Mouse (Mus musculus) neural tube, embryonic 13.5 days (tissue): ENCODE data around the gene Tpo. TPM values are rescaled to one million over a fixed set of nuclear protein-coding genes. Genes with fewer than 3 reads are reported as not detected.

Experiments used
- ATAC-seq: fragments of 200-750 bp; cut with Nextera tagmentation; 2 replicates; pipeline ENCODE4 v1.8.0; 2017; ENCODE audit warnings: low read depth, mild to moderate bottlenecking, moderate TSS enrichment, moderate library complexity
- H3K27ac ChIP-seq: fragments of 300-500 bp; sonication (generic); replicated peaks from 2 replicates; pipeline ENCODE4 v1.5.1; 2015; ENCODE audit warnings: moderate library complexity, mild to moderate bottlenecking, inconsistent platforms
- H3K27me3 ChIP-seq: fragments of 300-500 bp; sonication (generic); 2 replicates; pipeline ENCODE4 v1.6.1; 2015; ENCODE audit warnings: mild to moderate bottlenecking, inconsistent platforms
- H3K36me3 ChIP-seq: fragments of 300-500 bp; sonication (generic); 2 replicates; pipeline ENCODE4 v1.6.1; 2015; ENCODE audit warnings: mild to moderate bottlenecking, inconsistent platforms
- H3K4me1 ChIP-seq: fragments of 300-500 bp; sonication (generic); replicated peaks from 2 replicates; pipeline ENCODE4 v1.6.1; 2015; ENCODE audit warnings: inconsistent platforms
- H3K4me2 ChIP-seq: fragments of 300-500 bp; sonication (generic); 2 replicates; pipeline ENCODE4 v1.6.1; 2015; ENCODE audit warnings: inconsistent platforms, mild to moderate bottlenecking, moderate library complexity
- H3K4me3 ChIP-seq: fragments of 300-500 bp; sonication (generic); 2 replicates; pipeline ENCODE4 v1.5.1; 2015; ENCODE audit warnings: mild to moderate bottlenecking, inconsistent platforms
- H3K9ac ChIP-seq: fragments of 300-500 bp; sonication (generic); 2 replicates; pipeline ENCODE4 v1.6.1; 2015; ENCODE audit warnings: moderate library complexity, mild to moderate bottlenecking, inconsistent platforms
- H3K9me3 ChIP-seq: fragments of 300-500 bp; sonication (generic); 2 replicates; pipeline ENCODE4 v1.6.1; 2016; ENCODE audit warnings: inconsistent platforms
- WGBS: fragments of 180-500 bp; shearing (Covaris S2); methylation state at CpG from one replicate; pipeline ENCODE4 v1.1.7; 2015; 5-methylcytosine and 5-hydroxymethylcytosine counted together
- polyA plus RNA-seq: library from polyadenylated mRNA; unstranded; fragments of >200 nt; fragmentation: Nextera tagmentation; extraction: Ambion mirVana; gene quantifications from 2 replicates; pipeline ENCODE4 v1.2.1, GENCODE M21; 2015

Tpo gene
- not detected in 2 replicates for polyA plus RNA-seq

- 90% methylated on average over 4 of the region's 4 CpGs for WGBS
Observed at GRCm38 (mm10) chr12:30132524-30132923, at the start of gene Tpo. TSS of gene Tpo (minus strand) at chr12:30132624.

GRCm38 (mm10) chr12:30181721-30182120 lies 49.3 kb upstream of the Tpo start:
- ATAC-seq = no peak
- Histone ChIP-seq H3K9ac (no peak overlapping the region), H3K4me2 (no peak overlapping the region), H3K36me3 (no peaks in the 10 kb centered on the region), H3K27me3 (no peaks in the 10 kb centered on the region), H3K27ac (no peak overlapping the region), H3K4me3 (no peak overlapping the region), H3K9me3 (no peaks in the 10 kb centered on the region), H3K4me1 (no peaks in the 10 kb centered on the region)
- WGBS = 86% methylated on average over 3 of the region's 3 CpGs

More at GRCm38 (mm10) chr12:30132524-30132923, at the start of gene Tpo:
- H3K9me3 ChIP-seq = no peaks in the 10 kb centered on the region
- H3K9ac ChIP-seq = no peak within 1 kb of the TSS
- H3K4me2 ChIP-seq = no peak within 1 kb of the TSS
- no peaks in the 10 kb centered on the region for H3K27me3 ChIP-seq
- H3K27ac ChIP-seq = no peak within 1 kb of the TSS
- H3K36me3 ChIP-seq = no peaks in the 10 kb centered on the region
- ATAC-seq = no peak
- no peak within 1 kb of the TSS for H3K4me3 ChIP-seq
- no peaks in the 10 kb centered on the region for H3K4me1 ChIP-seq

- no peak overlapping the region for H3K27ac ChIP-seq
- no peak overlapping the region for H3K9ac ChIP-seq
- H3K9me3 ChIP-seq = no peaks in the 10 kb centered on the region
- no peak overlapping the region for H3K4me2 ChIP-seq
- no peaks in the 10 kb centered on the region for H3K27me3 ChIP-seq
- 82% methylated on average over 1 of the region's 1 CpGs for WGBS
- ATAC-seq = no peak
- no peaks in the 10 kb centered on the region for H3K36me3 ChIP-seq
- no peak overlapping the region for H3K4me3 ChIP-seq
- H3K4me1 ChIP-seq = no peaks in the 10 kb centered on the region
Observed at GRCm38 (mm10) chr12:30179623-30180022, 47.2 kb upstream of the Tpo start.

- WGBS = 88% methylated on average over 6 of the region's 6 CpGs
- no peaks in the 10 kb centered on the region for H3K4me1 ChIP-seq
- no peak overlapping the region for H3K27ac ChIP-seq
- H3K36me3 ChIP-seq = no peaks in the 10 kb centered on the region
- no peaks in the 10 kb centered on the region for H3K9me3 ChIP-seq
- no peaks in the 10 kb centered on the region for H3K27me3 ChIP-seq
- no peak overlapping the region for H3K4me2 ChIP-seq
- ATAC-seq = no peak
- H3K4me3 ChIP-seq = no peak overlapping the region
- no peak overlapping the region for H3K9ac ChIP-seq
Observed at GRCm38 (mm10) chr12:30177966-30178365, 45.5 kb upstream of the Tpo start.

- H3K9ac ChIP-seq = no peak overlapping the region
- no peaks in the 10 kb centered on the region for H3K27me3 ChIP-seq
- no peak overlapping the region for H3K27ac ChIP-seq
- H3K9me3 ChIP-seq = no peaks in the 10 kb centered on the region
- H3K4me3 ChIP-seq = no peak overlapping the region
- no peaks in the 10 kb centered on the region for H3K4me1 ChIP-seq
- no peak overlapping the region for H3K4me2 ChIP-seq
- no peak for ATAC-seq
- 88% methylated on average over 2 of the region's 2 CpGs for WGBS
- H3K36me3 ChIP-seq = no peaks in the 10 kb centered on the region
Observed at GRCm38 (mm10) chr12:30177529-30177928, 45.1 kb upstream of the Tpo start.

- Histone ChIP-seq H3K9me3 (no peaks in the 10 kb centered on the region), H3K4me2 (no peak overlapping the region), H3K4me1 (no peaks in the 10 kb centered on the region), H3K27me3 (no peaks in the 10 kb centered on the region), H3K9ac (no peak overlapping the region), H3K36me3 (no peaks in the 10 kb centered on the region), H3K4me3 (no peak overlapping the region), H3K27ac (no peak overlapping the region)
- 75% methylated on average over 3 of the region's 3 CpGs for WGBS
- ATAC-seq = no peak
Observed at GRCm38 (mm10) chr12:30168491-30168890, 36.1 kb upstream of the Tpo start.

- Histone ChIP-seq H3K27ac (no peak overlapping the region), H3K27me3 (no peaks in the 10 kb centered on the region), H3K4me1 (no peaks in the 10 kb centered on the region), H3K4me2 (no peak overlapping the region), H3K9ac (no peak overlapping the region), H3K4me3 (no peak overlapping the region), H3K36me3 (no peaks in the 10 kb centered on the region), H3K9me3 (no peaks in the 10 kb centered on the region)
- no peak for ATAC-seq
- 80% methylated on average over 5 of the region's 5 CpGs for WGBS
Observed at GRCm38 (mm10) chr12:30164538-30164937, 32.1 kb upstream of the Tpo start.

GRCm38 (mm10) chr12:30164005-30164404 lies 31.6 kb upstream of the Tpo start:
- H3K4me1 ChIP-seq = no peaks in the 10 kb centered on the region
- H3K27me3 ChIP-seq = no peaks in the 10 kb centered on the region
- no peak overlapping the region for H3K4me2 ChIP-seq
- no peak overlapping the region for H3K4me3 ChIP-seq
- H3K36me3 ChIP-seq = no peaks in the 10 kb centered on the region
- H3K9me3 ChIP-seq = no peaks in the 10 kb centered on the region
- ATAC-seq = no peak
- H3K9ac ChIP-seq = no peak overlapping the region
- WGBS = 92% methylated on average over 6 of the region's 6 CpGs
- no peak overlapping the region for H3K27ac ChIP-seq

- ATAC-seq = no peak
- H3K36me3 ChIP-seq = no peaks in the 10 kb centered on the region
- H3K4me3 ChIP-seq = no peak overlapping the region
Observed at GRCm38 (mm10) chr12:30161731-30162406, 29.4 kb upstream of the Tpo start.

GRCm38 (mm10) chr12:30160475-30160874 lies 28.1 kb upstream of the Tpo start:
- H3K36me3 ChIP-seq = no peaks in the 10 kb centered on the region
- H3K9me3 ChIP-seq = no peaks in the 10 kb centered on the region; the same call in 1 of the 2 replicates
- no peak overlapping the region for H3K9ac ChIP-seq
- ATAC-seq = no peak
- no peak overlapping the region for H3K4me2 ChIP-seq
- no peak overlapping the region for H3K27ac ChIP-seq
- no peaks in the 10 kb centered on the region for H3K27me3 ChIP-seq
- H3K4me1 ChIP-seq = no peaks in the 10 kb centered on the region
- 85% methylated on average over 3 of the region's 3 CpGs for WGBS
- H3K4me3 ChIP-seq = no peak overlapping the region

More at GRCm38 (mm10) chr12:30161731-30162406, 29.4 kb upstream of the Tpo start:
- 86% methylated on average over 5 of the region's 5 CpGs for WGBS
- Histone ChIP-seq H3K4me2 (no peak overlapping the region), H3K9me3 (no peaks in the 10 kb centered on the region; the same call in 1 of the 2 replicates), H3K4me1 (no peaks in the 10 kb centered on the region), H3K27me3 (no peaks in the 10 kb centered on the region), H3K27ac (no peak overlapping the region), H3K9ac (no peak overlapping the region)

GRCm38 (mm10) chr12:30159788-30160187 lies 27.4 kb upstream of the Tpo start:
- H3K36me3 ChIP-seq = no peaks in the 10 kb centered on the region
- H3K4me1 ChIP-seq = no peaks in the 10 kb centered on the region
- H3K4me2 ChIP-seq = no peak overlapping the region
- no peak overlapping the region for H3K9ac ChIP-seq
- H3K9me3 ChIP-seq = no peaks in the 10 kb centered on the region; the same call in 1 of the 2 replicates
- ATAC-seq = no peak
- WGBS = 91% methylated on average over 8 of the region's 8 CpGs
- H3K4me3 ChIP-seq = no peak overlapping the region
- no peaks in the 10 kb centered on the region for H3K27me3 ChIP-seq
- no peak overlapping the region for H3K27ac ChIP-seq

GRCm38 (mm10) chr12:30154079-30154673 lies 21.8 kb upstream of the Tpo start:
- no peaks in the 10 kb centered on the region for H3K27me3 ChIP-seq
- H3K9me3 ChIP-seq = no peaks in the 10 kb centered on the region; the same call in 1 of the 2 replicates
- H3K4me1 ChIP-seq = no peaks in the 10 kb centered on the region; the same call in 1 of the 2 replicates
- no peak overlapping the region for H3K27ac ChIP-seq
- H3K4me2 ChIP-seq = no peak overlapping the region
- WGBS = 61% methylated on average over 7 of the region's 7 CpGs
- H3K36me3 ChIP-seq = no peaks in the 10 kb centered on the region
- ATAC-seq = no peak
- H3K9ac ChIP-seq = no peak overlapping the region
- H3K4me3 ChIP-seq = no peak overlapping the region
